Mouse (Mus musculus) lung, embryonic 15.5 days (tissue): Measurements from ENCODE around the gene Zfp618. TPM values are rescaled to one million over a fixed set of nuclear protein-coding genes. Genes with fewer than 3 reads are reported as not detected.

Source experiments
- ATAC-seq: fragments of 200-750 bp; cut with Nextera tagmentation; 2 replicates; pipeline ENCODE4 v1.8.0; 2017; ENCODE audit warnings: moderate number of reproducible peaks, borderline replicate concordance; ENCODE audit not compliant: low FRiP score, low TSS enrichment; ENCODE audit errors: extremely low read depth
- H3K27ac ChIP-seq: fragments of 300-500 bp; sonication (generic); 2 replicates; pipeline ENCODE4 v1.5.1; 2015; ENCODE audit warnings: moderate library complexity, mild to moderate bottlenecking, inconsistent platforms
- H3K27me3 ChIP-seq: fragments of 300-500 bp; sonication (generic); 2 replicates; pipeline ENCODE4 v1.6.1; 2015; ENCODE audit warnings: inconsistent platforms
- H3K36me3 ChIP-seq: fragments of 300-500 bp; sonication (generic); 2 replicates; pipeline ENCODE4 v1.6.1; 2015; ENCODE audit warnings: inconsistent platforms
- H3K4me1 ChIP-seq: fragments of 300-500 bp; sonication (generic); 2 replicates; pipeline ENCODE4 v1.6.1; 2015; ENCODE audit warnings: inconsistent platforms
- H3K4me2 ChIP-seq: fragments of 300-500 bp; sonication (generic); 2 replicates; pipeline ENCODE4 v1.6.1; 2015; ENCODE audit warnings: inconsistent platforms, mild to moderate bottlenecking, moderate library complexity
- H3K4me3 ChIP-seq: fragments of 300-500 bp; sonication (generic); 2 replicates; pipeline ENCODE4 v1.5.1; 2015; ENCODE audit warnings: mild to moderate bottlenecking, inconsistent platforms
- H3K9ac ChIP-seq: fragments of 300-500 bp; sonication (generic); 2 replicates; pipeline ENCODE4 v1.6.1; 2015; ENCODE audit warnings: inconsistent platforms
- H3K9me3 ChIP-seq: fragments of 300-500 bp; sonication (generic); 2 replicates; pipeline ENCODE4 v1.6.1; 2016; ENCODE audit warnings: inconsistent platforms
- WGBS: fragments of 180-500 bp; shearing (Covaris S2); methylation state at CpG from one replicate; pipeline ENCODE4 v1.1.7; 2015; 5-methylcytosine and 5-hydroxymethylcytosine counted together
- polyA plus RNA-seq: library from polyadenylated mRNA; unstranded; fragments of >200 nt; fragmentation: Nextera tagmentation; extraction: Ambion mirVana; gene quantifications from 2 replicates; pipeline ENCODE4 v1.2.1, GENCODE M21; 2015

Zfp618 gene
- polyA plus RNA-seq, 1 experiment from 2014 or later, result 25.0 TPM

- Histone ChIP-seq H3K4me1 (peaks cover 20% of the 10 kb centered on the region), H3K9ac (no peak overlapping the region), H3K27ac (peak overlapping the region; percentile 13; the same call in 1 of the 2 replicates), H3K27me3 (no peaks in the 10 kb centered on the region), H3K4me2 (no peak overlapping the region), H3K4me3 (no peak overlapping the region), H3K9me3 (no peaks in the 10 kb centered on the region), H3K36me3 (no peaks in the 10 kb centered on the region)
- peak; percentile 36 for ATAC-seq
- 42% methylated on average over 6 of the region's 6 CpGs for WGBS
Measured at GRCm38 (mm10) chr4:63021034-63021700, 55.8 kb downstream of the Zfp618 start.

GRCm38 (mm10) chr4:63023465-63023864, 58.1 kb downstream of the Zfp618 start:
- Histone ChIP-seq H3K36me3 (no peaks in the 10 kb centered on the region), H3K4me3 (no peak overlapping the region), H3K9me3 (no peaks in the 10 kb centered on the region), H3K4me1 (peaks cover 24% of the 10 kb centered on the region), H3K27ac (no peak overlapping the region), H3K4me2 (no peak overlapping the region), H3K9ac (no peak overlapping the region), H3K27me3 (no peaks in the 10 kb centered on the region)
- no peak for ATAC-seq
- WGBS, result 92% methylated on average over 7 of the region's 7 CpGs

- no peak for ATAC-seq
- H3K4me1 ChIP-seq, result peaks cover 28% of the 10 kb centered on the region
- H3K27ac ChIP-seq, result no peak overlapping the region
- H3K27me3 ChIP-seq, result no peaks in the 10 kb centered on the region
- no peak overlapping the region for H3K9ac ChIP-seq
- H3K9me3 ChIP-seq, result no peaks in the 10 kb centered on the region
- no peak overlapping the region for H3K4me2 ChIP-seq
- WGBS, result 92% methylated on average over 7 of the region's 7 CpGs
- no peaks in the 10 kb centered on the region for H3K36me3 ChIP-seq
- H3K4me3 ChIP-seq, result no peak overlapping the region
Measured at GRCm38 (mm10) chr4:63024098-63024497, 58.7 kb downstream of the Zfp618 start.

GRCm38 (mm10) chr4:63024734-63025256, 59.4 kb downstream of the Zfp618 start:
- Histone ChIP-seq H3K27me3 (no peaks in the 10 kb centered on the region), H3K4me2 (no peak overlapping the region)

GRCm38 (mm10) chr4:63025306-63025705, 59.9 kb downstream of the Zfp618 start:
- Histone ChIP-seq H3K36me3 (no peaks in the 10 kb centered on the region), H3K9ac (no peak overlapping the region), H3K4me1 (peaks cover 20% of the 10 kb centered on the region), H3K27ac (no peak overlapping the region), H3K4me2 (no peak overlapping the region), H3K4me3 (no peak overlapping the region), H3K9me3 (no peaks in the 10 kb centered on the region), H3K27me3 (no peaks in the 10 kb centered on the region)
- ATAC-seq, result no peak
- WGBS, result 87% methylated on average over 9 of the region's 9 CpGs

More at GRCm38 (mm10) chr4:63024734-63025256, 59.4 kb downstream of the Zfp618 start:
- ATAC-seq, result no peak
- peaks cover 23% of the 10 kb centered on the region for H3K4me1 ChIP-seq
- WGBS, result 74% methylated on average over 9 of the region's 9 CpGs
- no peak overlapping the region for H3K9ac ChIP-seq
- H3K9me3 ChIP-seq, result no peaks in the 10 kb centered on the region
- H3K27ac ChIP-seq, result no peak overlapping the region
- no peak overlapping the region for H3K4me3 ChIP-seq
- H3K36me3 ChIP-seq, result no peaks in the 10 kb centered on the region

- no peaks in the 10 kb centered on the region for H3K36me3 ChIP-seq
- no peaks in the 10 kb centered on the region for H3K27me3 ChIP-seq
- no peaks in the 10 kb centered on the region for H3K9me3 ChIP-seq
- no peak overlapping the region for H3K4me2 ChIP-seq
- no peak overlapping the region for H3K4me3 ChIP-seq
- WGBS, result 83% methylated on average over 3 of the region's 3 CpGs
- H3K4me1 ChIP-seq, result peaks cover 13% of the 10 kb centered on the region
- no peak overlapping the region for H3K9ac ChIP-seq
- ATAC-seq, result 0 out of 2 replicates have a peak, but pooled peaks have one; percentile 5
- no peak overlapping the region for H3K27ac ChIP-seq
Measured at GRCm38 (mm10) chr4:63026286-63026685, 60.9 kb downstream of the Zfp618 start.

- no peak overlapping the region for H3K4me3 ChIP-seq
- H3K27ac ChIP-seq, result no peak overlapping the region
- no peak overlapping the region for H3K9ac ChIP-seq
- no peak overlapping the region for H3K4me2 ChIP-seq
- peaks cover 15% of the 10 kb centered on the region for H3K4me1 ChIP-seq
- H3K9me3 ChIP-seq, result no peaks in the 10 kb centered on the region
- H3K27me3 ChIP-seq, result no peaks in the 10 kb centered on the region
- ATAC-seq, result peak; percentile 48; the same call in 1 of the 2 replicates
- no peaks in the 10 kb centered on the region for H3K36me3 ChIP-seq
Measured at GRCm38 (mm10) chr4:63027451-63027850, 62.1 kb downstream of the Zfp618 start.

GRCm38 (mm10) chr4:63030157-63030556, 64.8 kb downstream of the Zfp618 start:
- ATAC-seq, result no peak
- WGBS, result 57% methylated on average over 5 of the region's 5 CpGs
- Histone ChIP-seq H3K36me3 (no peaks in the 10 kb centered on the region), H3K4me3 (no peak overlapping the region), H3K27me3 (no peaks in the 10 kb centered on the region), H3K4me2 (no peak overlapping the region), H3K4me1 (peaks cover 29% of the 10 kb centered on the region), H3K9ac (no peak overlapping the region), H3K27ac (no peak overlapping the region), H3K9me3 (no peaks in the 10 kb centered on the region)

GRCm38 (mm10) chr4:63031240-63031639, 65.9 kb downstream of the Zfp618 start:
- no peak for ATAC-seq
- H3K4me3 ChIP-seq, result no peak overlapping the region
- H3K27me3 ChIP-seq, result no peaks in the 10 kb centered on the region
- 86% methylated on average over 4 of the region's 4 CpGs for WGBS
- H3K36me3 ChIP-seq, result no peaks in the 10 kb centered on the region
- H3K27ac ChIP-seq, result peak overlapping the region; percentile 76
- H3K9me3 ChIP-seq, result no peaks in the 10 kb centered on the region
- H3K4me2 ChIP-seq, result no peak overlapping the region
- H3K9ac ChIP-seq, result no peak overlapping the region
- H3K4me1 ChIP-seq, result peaks cover 32% of the 10 kb centered on the region

- H3K4me3 ChIP-seq, result no peak overlapping the region
- H3K27me3 ChIP-seq, result no peaks in the 10 kb centered on the region
- H3K4me1 ChIP-seq, result peaks cover 32% of the 10 kb centered on the region
- H3K36me3 ChIP-seq, result no peaks in the 10 kb centered on the region
- ATAC-seq, result peak; percentile 69
- 57% methylated on average over 9 of the region's 9 CpGs for WGBS
- H3K4me2 ChIP-seq, result peak overlapping the region; percentile 25
- peak overlapping the region; percentile 78 for H3K27ac ChIP-seq
- H3K9me3 ChIP-seq, result no peaks in the 10 kb centered on the region
- H3K9ac ChIP-seq, result no peak overlapping the region
Measured at GRCm38 (mm10) chr4:63032581-63033006, 67.2 kb downstream of the Zfp618 start.

- H3K9ac ChIP-seq, result no peak overlapping the region
- H3K4me2 ChIP-seq, result no peak overlapping the region
- H3K4me1 ChIP-seq, result peaks cover 32% of the 10 kb centered on the region
- no peaks in the 10 kb centered on the region for H3K27me3 ChIP-seq
- WGBS, result 51% methylated on average over 5 of the region's 5 CpGs
- no peaks in the 10 kb centered on the region for H3K9me3 ChIP-seq
- no peak for ATAC-seq
- H3K36me3 ChIP-seq, result no peaks in the 10 kb centered on the region
- H3K27ac ChIP-seq, result peak overlapping the region; percentile 78
- H3K4me3 ChIP-seq, result no peak overlapping the region
Measured at GRCm38 (mm10) chr4:63033724-63034123, 68.4 kb downstream of the Zfp618 start.

- no peaks in the 10 kb centered on the region for H3K9me3 ChIP-seq
- peaks cover 30% of the 10 kb centered on the region for H3K4me1 ChIP-seq
- no peak overlapping the region for H3K4me3 ChIP-seq
- ATAC-seq, result no peak
- H3K27ac ChIP-seq, result no peak overlapping the region
- 85% methylated on average over 7 of the region's 7 CpGs for WGBS
- no peak overlapping the region for H3K9ac ChIP-seq
- no peak overlapping the region for H3K4me2 ChIP-seq
- H3K36me3 ChIP-seq, result no peaks in the 10 kb centered on the region
- no peaks in the 10 kb centered on the region for H3K27me3 ChIP-seq
Measured at GRCm38 (mm10) chr4:63035991-63036390, 70.6 kb downstream of the Zfp618 start.
